Mouse (Mus musculus) 3134 (cell line): Measurements from ENCODE around the gene Gpr157.
A peak's percentile ranks its signal among the peaks of the same experiment; 100 is the strongest.

Source experiments
- DNase-seq: peaks from one replicate; pipeline ENCODE4 v3.0.0-alpha.2; 2011; ENCODE audit warnings: low spot score; ENCODE audit not compliant: insufficient read length; ENCODE audit errors: extremely low read depth

The Gpr157 gene

DNA sequence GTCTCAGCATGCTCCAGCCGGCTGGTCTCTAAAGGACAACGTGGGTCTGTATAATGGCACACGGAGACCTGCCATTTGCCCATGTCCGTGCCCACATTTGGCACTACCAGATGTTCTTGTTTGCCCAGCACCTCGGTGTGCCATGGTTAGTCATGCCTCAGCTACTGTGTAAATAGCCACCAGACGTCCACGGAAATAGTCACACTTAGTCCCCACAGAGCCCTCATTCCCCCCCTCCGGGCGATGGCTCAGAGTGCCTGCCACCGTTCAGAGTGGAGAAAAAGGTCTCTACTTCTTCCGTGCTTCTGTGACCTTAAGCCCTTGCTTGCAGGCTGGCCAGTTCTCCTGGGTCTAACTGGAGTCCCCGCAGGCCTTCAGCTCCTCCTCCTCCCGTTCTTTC lies 51.9 kb downstream of the Gpr157 start:
- DNase-seq = no peak

DNA sequence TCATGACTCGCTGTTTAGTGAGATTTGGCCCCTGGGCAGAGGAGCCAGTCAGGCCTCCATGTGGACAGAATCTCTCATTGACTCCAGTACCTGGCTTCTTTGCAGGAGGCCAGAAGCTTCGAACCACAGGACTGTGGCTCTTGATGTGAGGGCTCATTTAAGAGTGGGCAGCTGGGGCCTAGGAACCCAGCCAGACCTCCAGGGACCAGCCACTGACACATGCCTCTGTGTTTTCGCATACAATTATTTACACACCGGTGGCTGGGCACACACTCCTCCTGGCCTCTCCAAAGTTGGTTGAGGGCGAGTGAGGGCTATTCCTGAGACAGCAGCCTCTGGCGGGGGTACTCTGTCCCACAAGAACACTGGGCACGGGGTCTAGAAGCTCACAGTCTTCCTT lies 53.2 kb downstream of the Gpr157 start:
- no peak for DNase-seq

DNA sequence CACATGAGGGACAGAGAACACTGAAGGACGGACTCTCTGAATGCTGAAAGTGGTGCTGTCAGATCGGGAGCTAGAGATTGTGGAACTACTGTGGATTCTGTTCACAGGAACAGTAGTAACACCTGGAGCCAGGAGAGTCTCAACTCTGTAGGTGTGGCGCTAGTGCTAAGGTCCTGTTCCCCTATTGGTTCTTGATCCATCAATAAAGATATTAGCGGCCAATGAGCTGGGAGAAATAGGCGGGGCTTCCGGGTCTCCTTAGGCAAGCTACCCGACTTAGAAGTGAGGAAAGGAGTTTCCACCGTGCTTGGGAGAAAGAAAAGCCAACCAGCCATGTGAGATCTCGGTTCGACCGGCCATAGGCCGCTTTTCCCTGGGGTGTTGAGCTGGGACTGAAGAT lies 57.1 kb downstream of the Gpr157 start:
- DNase-seq = no peak

DNA sequence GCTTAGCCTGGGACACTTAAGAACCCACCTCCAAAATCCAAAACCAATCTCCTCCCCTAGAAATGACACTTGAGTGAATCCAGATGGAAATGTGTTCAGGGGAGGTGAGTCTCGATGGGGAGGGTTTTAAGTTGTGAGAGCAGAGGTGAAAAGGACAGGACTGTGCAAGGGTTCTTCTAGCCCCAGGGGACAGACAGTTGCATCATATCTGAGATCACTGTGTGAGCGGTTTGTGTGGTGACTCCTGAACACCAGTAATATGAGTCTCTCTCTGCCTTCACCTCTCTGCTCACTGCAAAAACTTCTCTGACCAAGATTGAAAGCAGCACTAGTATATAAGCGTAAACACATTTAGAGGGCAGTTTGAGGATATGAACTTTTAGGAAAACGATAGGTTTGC lies 59.1 kb downstream of the Gpr157 start:
- DNase-seq = peak; percentile 35

DNA sequence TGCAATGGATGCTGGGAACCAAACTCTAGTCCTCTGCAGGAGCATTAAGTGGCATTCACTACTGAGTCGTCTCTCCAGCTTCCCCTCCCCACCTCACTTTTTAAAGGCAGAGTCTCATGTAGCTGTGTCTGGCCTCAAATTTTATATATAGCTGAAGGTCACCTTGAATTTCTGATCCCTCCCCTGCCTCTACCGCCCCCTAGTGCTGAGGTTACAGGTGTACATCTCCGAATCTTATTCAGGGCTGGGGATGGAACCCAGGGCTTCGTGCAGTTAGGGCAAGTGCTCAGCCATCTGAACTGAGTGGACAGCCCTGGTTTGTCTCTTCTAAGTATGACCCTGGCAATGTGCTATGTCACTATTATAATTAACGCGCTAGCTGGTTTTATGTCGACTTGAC lies 63.9 kb downstream of the Gpr157 start:
- no peak for DNase-seq

DNA sequence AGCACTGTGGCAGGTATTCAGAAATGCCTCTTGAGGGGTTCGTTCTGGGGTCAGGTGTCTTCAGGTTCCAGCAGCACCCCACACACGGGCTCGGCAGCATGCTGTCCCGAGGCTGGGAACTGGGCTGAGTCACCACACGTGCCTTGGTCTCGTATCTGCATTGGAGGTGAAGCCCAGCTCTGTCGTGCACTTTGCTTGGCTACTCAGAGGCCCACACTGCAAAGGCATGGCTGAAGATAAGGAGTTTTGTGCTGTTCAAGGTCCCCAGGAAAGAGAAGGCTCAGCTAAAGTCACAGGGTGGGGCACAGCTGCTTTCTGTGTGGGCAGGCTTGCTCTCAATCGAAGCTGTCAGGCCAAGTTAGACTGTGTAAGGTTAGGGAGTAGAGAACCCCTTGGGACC lies 65.3 kb downstream of the Gpr157 start:
- no peak for DNase-seq

DNA sequence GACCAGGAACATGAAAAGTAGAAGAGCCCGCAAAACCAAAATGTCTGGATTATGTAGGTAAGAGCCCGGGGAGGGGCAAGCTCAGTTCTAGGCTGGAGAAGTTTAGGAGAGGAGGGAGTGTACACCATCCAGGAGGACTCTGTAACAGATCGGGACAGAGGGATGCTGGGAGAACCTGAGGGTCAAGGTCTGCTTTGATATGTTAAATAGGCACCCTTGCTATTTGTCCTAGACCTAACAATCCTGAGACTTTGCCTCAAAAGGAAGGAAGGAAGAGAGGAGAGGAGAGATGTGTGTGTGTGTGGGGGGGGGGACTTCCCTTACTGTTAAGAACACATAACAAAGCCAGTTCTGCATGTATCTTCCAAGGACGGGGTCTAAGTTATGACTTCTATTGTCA lies 68.1 kb downstream of the Gpr157 start:
- DNase-seq = no peak
